In genomic region chr1:133025051-133025795, GRCm38 (mm10) we compare ENCODE assay signal across 8 mouse cellular contexts. TPM values are rescaled to one million over a fixed set of nuclear protein-coding genes. Genes with fewer than 3 reads are reported as not detected.
DNase-seq lines count a peak whose midpoint lies in the region; ATAC-seq lines count a peak whose summit lies in the region.

No protein-coding gene starts in this region.

- WGBS in hindbrain, embryonic 12.5 days = under 1% methylated on average over 37 of the region's 40 CpGs

- H3K4me3 ChIP-seq in hindbrain, embryonic 12.5 days = peak overlapping the region; percentile 93

- no peaks in the 10 kb centered on the region for H3K27me3 ChIP-seq in hindbrain, embryonic 12.5 days

- peaks cover 7% of the 10 kb centered on the region for H3K4me1 ChIP-seq in hindbrain, embryonic 12.5 days

- peak overlapping the region; percentile 94 for H3K27ac ChIP-seq in hindbrain, embryonic 12.5 days

- H3K9ac ChIP-seq in hindbrain, embryonic 12.5 days = peak overlapping the region; percentile 95

- H3K9me3 ChIP-seq in hindbrain, embryonic 12.5 days (replicated peaks) = no peaks in the 10 kb centered on the region

- peak; percentile 97 for ATAC-seq in hindbrain, embryonic 12.5 days (ENCODE audit: low FRiP score)

- peak overlapping the region; percentile 60 for H3K4me2 ChIP-seq in hindbrain, embryonic 12.5 days (replicated peaks)

- DNase-seq in Muller cell, postnatal 12 days (ENCODE audit: inconsistent ontology term) = peak; percentile 99
- peak; percentile 89 for DNase-seq in cerebellum, adult 9-11 months
- DNase-seq in frontal cortex, postnatal 10 days (ENCODE audit: low spot score in 2 of 2) = peak; percentile 85 to 86
- DNase-seq in layer of hippocampus, postnatal 14 days (ENCODE audit: low spot score in 2 of 2) = peak; percentile 79 to 94
- peak; percentile 87 for DNase-seq in lung, postnatal 14 days
- peak; percentile 88 for DNase-seq in retina, adult 2 months (ENCODE audit: low read depth, low spot score)
- peak; percentile 87 to 91 for DNase-seq in thymus, postnatal 36 days

- H3K36me3 ChIP-seq in hindbrain, embryonic 12.5 days = peaks cover 3% of the 10 kb centered on the region; the same call in 1 of the 2 replicates

RNA-seq across cellular contexts. Expression of gene Mdm4, which starts 5.1 kb away (rescaled TPM):
- polyA plus RNA-seq in hindbrain, embryonic 12.5 days (2016; fragmentation: Nextera tagmentation; extraction: Ambion mirVana) = 47.6 and 49.1 TPM in 2 replicates
- 10 to 100 TPM; 91.6 to 94.7 TPM for total RNA-seq in layer of hippocampus, postnatal 14 days (2021)

RNA-seq across cellular contexts. Expression of gene Pik3c2b, which starts 20.2 kb away (rescaled TPM):
- polyA plus RNA-seq in hindbrain, embryonic 12.5 days (2016; fragmentation: Nextera tagmentation; extraction: Ambion mirVana) = 17.0 and 19.8 TPM in 2 replicates
- total RNA-seq in layer of hippocampus, postnatal 14 days (2021) = 10 to 100 TPM; 18.0 to 19.1 TPM

Comparison
In these comparisons a context has a peak if more than half of its experiments do, and no peak if none do; other contexts are left out.
1. Peak in every context shown above with its lines: DNase-seq, ATAC-seq, H3K4me3 ChIP-seq and H3K27ac ChIP-seq.